Mouse (Mus musculus) liver, embryonic 14.5 days (tissue): ENCODE measurements around the gene Wasl.

Source experiments
- CTCF ChIP-seq: IDR thresholded peaks from 2 replicates; pipeline ENCODE4 v1.5.1; 2016; ENCODE audit warnings: antibody characterized with exemption, low read depth, control low read depth
- EP300 ChIP-seq: IDR thresholded peaks from 2 replicates; pipeline ENCODE4 v1.6.1; 2016; ENCODE audit warnings: antibody characterized with exemption, low read depth

DNA sequence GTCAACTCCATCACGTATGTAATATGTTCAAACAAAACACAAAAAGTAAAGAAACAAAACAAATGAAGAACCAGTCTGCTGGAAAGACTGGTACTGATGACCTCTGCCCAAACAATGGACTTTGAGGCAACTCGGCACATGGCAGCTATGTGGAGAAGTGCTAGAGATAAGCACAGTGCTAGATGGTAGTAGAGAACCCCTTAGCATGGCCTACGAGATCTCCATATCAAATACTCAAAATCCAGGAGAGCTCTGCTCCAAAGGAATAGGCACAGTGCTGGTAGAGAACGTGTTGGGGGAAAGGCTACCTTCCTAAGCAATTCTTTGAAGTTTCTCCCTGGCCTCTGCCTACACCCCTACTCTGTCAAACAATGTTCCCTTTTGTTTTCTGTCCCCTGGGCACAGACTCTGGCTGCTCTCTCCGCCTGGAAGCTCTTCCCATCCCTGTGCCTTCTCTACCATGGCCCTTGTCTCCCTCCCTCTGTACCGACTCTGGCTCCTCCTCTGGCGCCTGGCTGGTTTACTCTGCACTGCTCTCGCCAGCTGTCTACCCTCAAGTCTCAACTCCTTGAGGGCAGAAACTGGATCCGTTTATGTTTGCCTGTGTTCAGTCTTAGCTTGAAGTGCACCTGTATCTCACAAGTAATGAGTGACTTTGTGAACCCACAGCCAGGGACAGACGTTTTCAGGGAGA, 73.1 kb downstream of the Wasl start:
- no peak for TF ChIP-seq CTCF
- TF ChIP-seq EP300: no peak
